Mouse (Mus musculus) lung, embryonic 16.5 days (tissue): ENCODE data around the gene Gxylt1. TPM values are rescaled to one million over a fixed set of nuclear protein-coding genes. Genes with fewer than 3 reads are reported as not detected.
A peak's percentile ranks its signal among the peaks of the same experiment; 100 is the strongest.
"Not testable (repeated sequence)": the region's sequence is repeated elsewhere in the genome, so short reads cannot be mapped to it uniquely, and the experiment has no call there.

ENCODE experiments used
- ATAC-seq: fragments of 200-750 bp; cut with Nextera tagmentation; 2 replicates; pipeline ENCODE4 v1.8.0; 2017; ENCODE audit warnings: low read depth, mild to moderate bottlenecking, moderate library complexity
- H3K27ac ChIP-seq: fragments of 300-500 bp; sonication (generic); 2 replicates; pipeline ENCODE4 v1.5.1; 2014; ENCODE audit warnings: mild to moderate bottlenecking, control low read depth, low read length
- H3K27me3 ChIP-seq: fragments of 300-500 bp; sonication (generic); 2 replicates; pipeline ENCODE4 v1.6.1; 2014; ENCODE audit warnings: low read depth, low read length, mixed read lengths; ENCODE audit not compliant: control insufficient read depth, insufficient read depth
- H3K36me3 ChIP-seq: fragments of 300-500 bp; sonication (generic); 2 replicates; pipeline ENCODE4 v1.6.1; 2014; ENCODE audit warnings: low read length; ENCODE audit not compliant: control insufficient read depth, insufficient read depth
- H3K4me1 ChIP-seq: fragments of 300-500 bp; sonication (generic); replicated peaks from 2 replicates; pipeline ENCODE4 v1.6.1; 2014; ENCODE audit warnings: low read length, mixed read lengths; ENCODE audit not compliant: control insufficient read depth, insufficient read depth
- H3K4me2 ChIP-seq: fragments of 300-500 bp; sonication (generic); 2 replicates; pipeline ENCODE4 v1.6.1; 2014; ENCODE audit warnings: low read depth, low read length, control low read depth
- H3K4me3 ChIP-seq: fragments of 300-500 bp; sonication (generic); 2 replicates; pipeline ENCODE4 v1.5.1; 2014; ENCODE audit warnings: mild to moderate bottlenecking, low read length, control low read depth
- H3K9ac ChIP-seq: fragments of 300-500 bp; sonication (generic); 2 replicates; pipeline ENCODE4 v1.6.1; 2014; ENCODE audit warnings: low read length, control low read depth
- H3K9me3 ChIP-seq: fragments of 300-500 bp; sonication (generic); 2 replicates; pipeline ENCODE4 v1.6.1; 2016; ENCODE audit warnings: low read length; ENCODE audit not compliant: control insufficient read depth
- WGBS: fragments of 180-500 bp; shearing (Covaris S2); extraction: QIAGEN DNeasy Blood & Tissue Kit; methylation state at CpG from one replicate; pipeline ENCODE4 v1.1.7; 2014; 5-methylcytosine and 5-hydroxymethylcytosine counted together
- polyA plus RNA-seq: library from polyadenylated mRNA; unstranded; fragments of >200 nt; fragmentation: Nextera tagmentation; extraction: Ambion mirVana; gene quantifications from 2 replicates; pipeline ENCODE4 v1.2.1, GENCODE M21; 2015

The Gxylt1 gene
- polyA plus RNA-seq: 11.6 and 12.2 TPM in 2 replicates

- peaks cover 23% of the 10 kb centered on the region for H3K4me1 ChIP-seq
- H3K9ac ChIP-seq: peak within 1 kb of the TSS; percentile 86
- peak within 1 kb of the TSS; percentile 82 for H3K4me3 ChIP-seq
- no peaks in the 10 kb centered on the region for H3K9me3 ChIP-seq
- WGBS: under 1% methylated on average over 69 of the region's 93 CpGs
- no peaks in the 10 kb centered on the region for H3K36me3 ChIP-seq
- H3K4me2 ChIP-seq: peak within 1 kb of the TSS; percentile 87
- no peaks in the 10 kb centered on the region for H3K27me3 ChIP-seq
- ATAC-seq: peak; percentile 99
- peak within 1 kb of the TSS; percentile 88 for H3K27ac ChIP-seq
Observed at GRCm38 (mm10) chr15:93274679-93275583, at the start of gene Gxylt1. Gxylt1 (minus strand) TSS chr15:93275179.

- H3K27me3 ChIP-seq: no peaks in the 10 kb centered on the region
- H3K9ac ChIP-seq: no peak overlapping the region
- H3K4me2 ChIP-seq: no peak overlapping the region
- no peaks in the 10 kb centered on the region for H3K9me3 ChIP-seq
- WGBS: 96% methylated on average over 1 of the region's 1 CpGs
- no peaks in the 10 kb centered on the region for H3K4me1 ChIP-seq
- ATAC-seq: no peak
- H3K36me3 ChIP-seq: no peaks in the 10 kb centered on the region
- no peak overlapping the region for H3K4me3 ChIP-seq
- no peak overlapping the region for H3K27ac ChIP-seq
Observed at GRCm38 (mm10) chr15:93318781-93319180, 43.8 kb upstream of the Gxylt1 start.

DNA sequence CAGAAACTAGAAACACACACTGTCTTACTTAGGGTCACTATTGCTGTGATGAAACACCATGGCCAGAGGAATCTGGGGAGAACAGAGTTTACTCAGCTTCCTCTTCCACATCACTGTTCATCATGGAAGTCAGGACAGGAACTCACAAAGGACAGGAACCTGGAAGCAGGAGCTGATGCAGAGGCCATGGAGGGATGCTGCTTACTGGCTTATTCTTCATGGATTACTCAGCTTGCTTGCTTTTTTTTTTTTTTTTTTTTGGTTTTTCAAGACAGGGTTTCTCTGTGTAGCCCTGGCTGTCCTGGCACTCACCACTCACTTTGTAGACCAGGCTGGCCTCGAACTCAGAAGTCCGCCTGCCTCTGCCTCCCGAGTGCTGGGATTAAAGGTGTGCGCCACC is 35.3 kb upstream of the Gxylt1 start:
- not testable (repeated sequence) for H3K9me3 ChIP-seq, H3K9ac ChIP-seq, H3K27ac ChIP-seq, H3K4me1 ChIP-seq, H3K27me3 ChIP-seq, H3K4me2 ChIP-seq, ATAC-seq, H3K36me3 ChIP-seq, H3K4me3 ChIP-seq
- WGBS: 94% methylated on average over 4 of the region's 4 CpGs

DNA sequence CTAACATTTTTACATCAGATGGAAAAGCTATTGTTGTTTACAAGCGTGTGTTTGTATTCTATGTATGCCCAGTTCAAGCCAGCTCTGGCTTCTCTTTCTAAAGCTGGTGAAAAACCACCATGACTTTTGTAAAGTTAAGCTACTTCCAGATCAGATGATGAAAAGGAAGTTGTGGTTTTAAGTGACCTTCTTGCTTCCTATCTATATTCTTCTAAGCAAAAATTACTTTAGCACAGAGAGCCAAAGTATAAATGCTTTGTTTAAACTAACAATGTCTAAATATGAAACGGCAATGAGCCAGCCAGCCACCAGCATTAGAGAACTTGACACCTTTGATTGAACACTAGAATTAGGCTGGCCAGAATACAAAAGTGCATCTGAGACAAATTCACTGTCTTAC is 23.2 kb upstream of the Gxylt1 start:
- no peaks in the 10 kb centered on the region for H3K9me3 ChIP-seq
- 64% methylated on average over 2 of the region's 2 CpGs for WGBS
- H3K27me3 ChIP-seq: no peaks in the 10 kb centered on the region
- no peak overlapping the region for H3K27ac ChIP-seq
- H3K4me1 ChIP-seq: peaks cover 19% of the 10 kb centered on the region
- no peak overlapping the region for H3K4me2 ChIP-seq
- H3K9ac ChIP-seq: no peak overlapping the region
- ATAC-seq: no peak
- no peak overlapping the region for H3K4me3 ChIP-seq
- H3K36me3 ChIP-seq: no peaks in the 10 kb centered on the region

GRCm38 (mm10) chr15:93294483-93294882 is 19.5 kb upstream of the Gxylt1 start:
- H3K27me3 ChIP-seq: no peaks in the 10 kb centered on the region
- no peak overlapping the region for H3K27ac ChIP-seq
- H3K9me3 ChIP-seq: no peaks in the 10 kb centered on the region
- no peak overlapping the region for H3K4me3 ChIP-seq
- H3K9ac ChIP-seq: no peak overlapping the region
- no peak overlapping the region for H3K4me2 ChIP-seq
- peaks cover 2% of the 10 kb centered on the region; the same call in 1 of the 2 replicates for H3K36me3 ChIP-seq
- ATAC-seq: peak; percentile 31; the same call in 1 of the 2 replicates
- 53% methylated on average over 11 of the region's 11 CpGs for WGBS
- H3K4me1 ChIP-seq: peaks cover 17% of the 10 kb centered on the region

DNA sequence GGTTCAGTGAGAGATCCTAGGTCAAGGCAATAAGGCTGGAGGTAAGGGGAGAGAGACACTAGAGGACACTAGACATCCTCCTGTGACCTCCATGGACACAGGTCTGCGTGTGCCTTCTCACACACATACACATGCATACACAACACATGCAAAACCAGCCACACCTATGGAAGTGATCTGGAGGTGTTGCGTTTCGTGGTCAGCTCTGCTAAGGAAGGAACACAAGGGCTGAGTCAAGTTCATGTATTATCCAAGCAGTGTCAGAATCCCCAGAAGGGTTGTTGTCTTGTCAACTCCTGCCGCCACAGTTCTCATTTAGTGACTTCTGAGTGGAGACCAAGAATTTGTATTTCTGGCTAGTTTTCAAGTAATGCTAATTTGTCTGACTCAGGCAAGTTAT is 13.3 kb upstream of the Gxylt1 start:
- no peak for ATAC-seq

GRCm38 (mm10) chr15:93287628-93288027 is 12.6 kb upstream of the Gxylt1 start:
- Histone ChIP-seq H3K4me3 (no peak overlapping the region), H3K36me3 (peaks cover 6% of the 10 kb centered on the region), H3K9ac (no peak overlapping the region), H3K9me3 (no peaks in the 10 kb centered on the region), H3K4me2 (no peak overlapping the region), H3K27me3 (no peaks in the 10 kb centered on the region), H3K27ac (no peak overlapping the region), H3K4me1 (no peaks in the 10 kb centered on the region)
- ATAC-seq: no peak
- WGBS: 61% methylated on average over 2 of the region's 2 CpGs

More for the DNA sequence above, 13.3 kb upstream of the Gxylt1 start:
- H3K9me3 ChIP-seq: no peaks in the 10 kb centered on the region
- H3K27me3 ChIP-seq: no peaks in the 10 kb centered on the region
- H3K4me3 ChIP-seq: no peak overlapping the region
- H3K9ac ChIP-seq: no peak overlapping the region
- peaks cover 6% of the 10 kb centered on the region for H3K36me3 ChIP-seq
- H3K27ac ChIP-seq: no peak overlapping the region
- H3K4me1 ChIP-seq: no peaks in the 10 kb centered on the region
- 84% methylated on average over 4 of the region's 4 CpGs for WGBS
- H3K4me2 ChIP-seq: no peak overlapping the region

GRCm38 (mm10) chr15:93285244-93285643 is 10.3 kb upstream of the Gxylt1 start:
- ATAC-seq: no peak
- Histone ChIP-seq H3K9ac (no peak overlapping the region), H3K4me2 (no peak overlapping the region), H3K4me1 (no peaks in the 10 kb centered on the region), H3K9me3 (no peaks in the 10 kb centered on the region), H3K4me3 (no peak overlapping the region), H3K27me3 (no peaks in the 10 kb centered on the region), H3K36me3 (peaks cover 6% of the 10 kb centered on the region), H3K27ac (no peak overlapping the region)
- 81% methylated on average over 15 of the region's 15 CpGs for WGBS

DNA sequence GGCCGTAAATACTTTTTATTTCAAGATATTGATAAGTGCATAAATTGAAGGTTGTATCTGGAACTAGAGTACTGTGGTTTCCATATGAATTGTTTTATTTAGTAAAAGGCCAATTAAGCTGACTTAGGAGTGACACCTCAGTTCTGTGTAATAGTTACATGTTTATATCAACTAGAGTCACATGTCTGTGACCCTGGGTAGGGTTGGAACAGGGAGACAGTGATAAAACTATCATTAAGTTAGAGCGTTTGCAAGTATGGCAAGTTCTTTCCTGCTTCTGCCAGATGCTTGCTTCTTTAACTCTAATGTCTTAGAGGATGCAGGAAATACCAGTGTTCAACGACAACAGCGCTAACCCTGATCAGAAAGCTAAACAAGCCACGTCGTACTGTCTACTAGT is 9.3 kb upstream of the Gxylt1 start:
- Histone ChIP-seq H3K4me2 (no peak overlapping the region), H3K9me3 (no peaks in the 10 kb centered on the region), H3K27me3 (no peaks in the 10 kb centered on the region), H3K4me3 (no peak overlapping the region), H3K27ac (no peak overlapping the region), H3K9ac (no peak overlapping the region), H3K36me3 (peaks cover 4% of the 10 kb centered on the region), H3K4me1 (no peaks in the 10 kb centered on the region)
- ATAC-seq: no peak
- 77% methylated on average over 6 of the region's 6 CpGs for WGBS
